ENCODE assay signal across 8 mouse cellular contexts in the genomic region with DNA sequence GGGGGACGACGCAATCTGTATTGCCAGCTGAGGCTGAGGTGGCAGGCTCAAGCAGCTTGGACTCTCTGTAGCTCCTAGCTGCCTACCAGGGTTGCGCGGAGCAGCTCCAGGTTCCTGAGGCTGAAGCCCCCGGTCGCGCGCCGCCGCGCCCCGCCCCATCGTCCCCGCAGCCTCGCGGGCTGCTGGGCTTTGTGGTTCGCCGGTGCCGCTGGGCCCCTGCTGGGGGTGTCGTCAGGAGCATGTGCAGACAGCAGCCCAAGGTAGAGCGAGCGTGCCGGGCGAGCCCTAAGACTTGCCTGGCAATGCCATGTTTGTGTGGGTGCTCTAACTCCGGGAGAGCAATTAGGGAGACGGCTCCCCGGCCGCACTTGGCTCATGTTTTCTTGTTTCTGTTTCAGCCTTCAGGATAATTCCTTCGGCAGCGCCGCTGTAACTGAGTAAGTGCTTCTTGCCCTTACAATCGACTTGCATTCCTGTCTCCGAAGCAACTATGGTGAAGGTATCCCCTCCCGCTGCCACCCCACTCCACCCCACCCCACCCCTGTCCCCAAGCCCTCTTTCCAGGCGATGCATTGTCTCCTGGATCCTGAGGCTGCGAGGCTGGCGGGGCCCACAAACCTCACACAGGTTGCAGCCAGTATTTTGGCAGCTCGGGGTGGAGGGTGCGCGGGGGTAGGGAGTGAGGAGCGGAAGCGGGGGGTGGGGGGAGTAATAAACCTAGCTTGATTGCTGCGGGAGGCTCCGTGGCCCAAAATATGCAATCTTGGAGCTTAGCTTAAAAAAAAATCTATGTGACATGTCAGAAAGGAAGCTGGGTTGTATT. TPM values are rescaled to one million over a fixed set of nuclear protein-coding genes. Genes with fewer than 3 reads are reported as not detected.
A peak's percentile ranks its signal among the peaks of the same experiment; 100 is the strongest.
DNase-seq lines count a peak whose midpoint lies in the region; ATAC-seq lines count a peak whose summit lies in the region.

No protein-coding gene starts in this region.

- peak overlapping the region; percentile 60 for H3K9ac ChIP-seq in lung, embryonic 15.5 days

- no peaks in the 10 kb centered on the region for H3K27me3 ChIP-seq in hindbrain, embryonic 10.5 days (ENCODE audit: insufficient read depth, poor library complexity, severe bottlenecking)
- no peaks in the 10 kb centered on the region for H3K27me3 ChIP-seq in lung, embryonic 15.5 days

- WGBS in hindbrain, embryonic 10.5 days = under 1% methylated on average over 44 of the region's 44 CpGs
- under 1% methylated on average over 44 of the region's 44 CpGs for whole genome bisulfite sequencing in lung, embryonic 15.5 days

- H3K27ac ChIP-seq in hindbrain, embryonic 10.5 days = peak overlapping the region; percentile 94
- peak overlapping the region; percentile 74 for H3K27ac ChIP-seq in lung, embryonic 15.5 days

- peak; percentile 84 for ATAC-seq in frontal cortex, adult (ENCODE audit: low TSS enrichment)
- peak; percentile 76 for ATAC-seq in lung, embryonic 15.5 days (ENCODE audit: borderline replicate concordance, extremely low read depth, low FRiP score, low TSS enrichment)
- no peak for ATAC-seq in inflammation-experienced regulatory T-cells, adult 6 months

- peak; percentile 52 for DNase-seq in MN1 (ENCODE audit: low spot score)
- peak; percentile 87 to 88 for DNase-seq in cerebellum, adult 18-20 months
- peak; percentile 74 for DNase-seq in hindbrain, embryonic 10.5 days (ENCODE audit: low spot score)
- DNase-seq in layer of hippocampus, postnatal 14 days (ENCODE audit: low spot score in 2 of 2) = peak; percentile 79 to 82
- DNase-seq in right cerebral cortex, adult 2 months (ENCODE audit: low spot score in 2 of 2) = peak; percentile 71 to 83

- H3K4me3 ChIP-seq in hindbrain, embryonic 10.5 days = peak overlapping the region; percentile 70
- H3K4me3 ChIP-seq in lung, embryonic 15.5 days = peak overlapping the region; percentile 67

- H3K4me2 ChIP-seq in lung, embryonic 15.5 days = peak overlapping the region; percentile 91

- peaks cover 47% of the 10 kb centered on the region for H3K4me1 ChIP-seq in hindbrain, embryonic 10.5 days (replicated peaks)
- H3K4me1 ChIP-seq in lung, embryonic 15.5 days = peaks cover 15% of the 10 kb centered on the region; the same call in 1 of the 2 replicates

- no peaks in the 10 kb centered on the region for H3K36me3 ChIP-seq in hindbrain, embryonic 10.5 days
- no peaks in the 10 kb centered on the region for H3K36me3 ChIP-seq in lung, embryonic 15.5 days

- H3K9me3 ChIP-seq in hindbrain, embryonic 10.5 days = no peaks in the 10 kb centered on the region
- H3K9me3 ChIP-seq in lung, embryonic 15.5 days = no peaks in the 10 kb centered on the region

RNA-seq across cellular contexts. Expression of a gene that starts 0.6 kb away (rescaled TPM):
- polyA plus RNA-seq in hindbrain, embryonic 10.5 days (2016; fragmentation: Nextera tagmentation; extraction: Ambion mirVana) = 9.6 and 13.7 TPM in 2 replicates
- total RNA-seq in layer of hippocampus, postnatal 14 days (2021) = 10 to 100 TPM; 70.0 to 73.6 TPM
- polyA plus RNA-seq in lung, embryonic 15.5 days (2015; fragmentation: Nextera tagmentation; extraction: Ambion mirVana) = 10.0 and 10.1 TPM in 2 replicates
- not detected for polyA plus RNA-seq in inflammation-experienced regulatory T-cells, adult 6 months (2017; shearing (Covaris generic))

Comparison
In these comparisons a context has a peak if more than half of its experiments do, and no peak if none do; other contexts are left out.
1. RNA of a gene that starts 0.6 kb away (polyA plus RNA-seq): 9.6 to 13.7 TPM in hindbrain, embryonic 10.5 days and 10.0 to 10.1 TPM in lung, embryonic 15.5 days; not detected in inflammation-experienced regulatory T-cells, adult 6 months; every median in the first group is over 10 times any median in the second.
2. Peak in every context shown above with its lines, with median percentiles within 50 percentile points of each other: DNase-seq.